Mouse (Mus musculus): ENCODE data around the gene Upf3a.
A peak's percentile ranks its signal among the peaks of the same experiment; 100 is the strongest.
"Not testable (repeated sequence)": the region's sequence is repeated elsewhere in the genome, so short reads cannot be mapped to it uniquely, and the experiment has no call there.

The Upf3a gene

GRCm38 (mm10) chr8:13785250-13785763, at the start of gene Upf3a:
Gene Upf3a (plus strand): TSS chr8:13785615.
- peak; percentile 93 to 96 for DNase-seq (ENCODE audit: low spot score in 2 of 2)

GRCm38 (mm10) chr8:13740323-13740770, 45.1 kb upstream of the Upf3a start:
- peak in 1 of 2 experiments; percentile 25 for DNase-seq (ENCODE audit: low spot score in 2 of 2)

GRCm38 (mm10) chr8:13740817-13741613, 44.4 kb upstream of the Upf3a start:
- DNase-seq (ENCODE audit: low spot score in 2 of 2), result peak in 1 of 2 experiments; percentile 53

- not testable (repeated sequence) for DNase-seq (ENCODE audit: low spot score in 2 of 2)
Observed at GRCm38 (mm10) chr8:13746212-13746611, 39.2 kb upstream of the Upf3a start.

GRCm38 (mm10) chr8:13747626-13748025, 37.8 kb upstream of the Upf3a start:
- no peak for DNase-seq (ENCODE audit: low spot score in 2 of 2)

GRCm38 (mm10) chr8:13753680-13754079, 31.7 kb upstream of the Upf3a start:
- DNase-seq (ENCODE audit: low spot score in 2 of 2), result peak; percentile 84 to 95

GRCm38 (mm10) chr8:13756480-13756879, 28.9 kb upstream of the Upf3a start:
- no peak for DNase-seq (ENCODE audit: low spot score in 2 of 2)

- peak; percentile 89 to 95 for DNase-seq (ENCODE audit: low spot score in 2 of 2)
Observed at GRCm38 (mm10) chr8:13756982-13757804, 28.2 kb upstream of the Upf3a start, which contains the start of gene Cdc16. Gene Cdc16 (plus strand): TSS chr8:13757676.

- peak; percentile 62 to 78 for DNase-seq (ENCODE audit: low spot score in 2 of 2)
Observed at GRCm38 (mm10) chr8:13757805-13758727, 27.3 kb upstream of the Upf3a start.

- DNase-seq (ENCODE audit: low spot score in 2 of 2), result no peak
Observed at GRCm38 (mm10) chr8:13769206-13769605, 16.2 kb upstream of the Upf3a start.

GRCm38 (mm10) chr8:13780536-13780935, 4.9 kb upstream of the Upf3a start:
- no peak for DNase-seq (ENCODE audit: low spot score in 2 of 2)

- DNase-seq (ENCODE audit: low spot score in 2 of 2), result peak; percentile 97 to 99
Observed at GRCm38 (mm10) chr8:13785764-13786299, 417 bp downstream of the Upf3a start.

GRCm38 (mm10) chr8:13789606-13790005, 4.2 kb downstream of the Upf3a start:
- DNase-seq (ENCODE audit: low spot score in 2 of 2), result no peak

GRCm38 (mm10) chr8:13793097-13793745, 7.8 kb downstream of the Upf3a start:
- no peak for DNase-seq (ENCODE audit: low spot score in 2 of 2)

- no peak for DNase-seq (ENCODE audit: low spot score in 2 of 2)
Observed at GRCm38 (mm10) chr8:13793746-13794101, 8.3 kb downstream of the Upf3a start.

GRCm38 (mm10) chr8:13797676-13798075, 12.3 kb downstream of the Upf3a start:
- DNase-seq (ENCODE audit: low spot score in 2 of 2), result no peak

GRCm38 (mm10) chr8:13799566-13799965, 14.2 kb downstream of the Upf3a start:
- no peak for DNase-seq (ENCODE audit: low spot score in 2 of 2)

- no peak for DNase-seq (ENCODE audit: low spot score in 2 of 2)
Observed at GRCm38 (mm10) chr8:13828598-13829172, 43.3 kb downstream of the Upf3a start.

- not testable (repeated sequence) for DNase-seq (ENCODE audit: low spot score in 2 of 2)
Observed at GRCm38 (mm10) chr8:13838289-13838688, 52.9 kb downstream of the Upf3a start, which contains the start of gene AF366264. Gene AF366264 (minus strand): TSS chr8:13838389.

GRCm38 (mm10) chr8:13843286-13843685, 57.9 kb downstream of the Upf3a start:
- not testable (repeated sequence) for DNase-seq (ENCODE audit: low spot score in 2 of 2)

All from spleen, postnatal 4 days (tissue).